Mouse (Mus musculus) embryonic facial prominence, embryonic 14.5 days (tissue): Measurements from ENCODE around the gene Xntrpc. TPM values are rescaled to one million over a fixed set of nuclear protein-coding genes. Genes with fewer than 3 reads are reported as not detected.

ENCODE experiments used
- ATAC-seq: fragments of 200-750 bp; cut with Nextera tagmentation; 2 replicates; pipeline ENCODE4 v1.8.0; 2017; ENCODE audit warnings: low read depth, moderate number of reproducible peaks, moderate TSS enrichment
- DNase-seq: peaks from one replicate; pipeline ENCODE4 v3.0.0-alpha.2; 2015; ENCODE audit warnings: low spot score
- H3K27ac ChIP-seq: fragments of 300-500 bp; sonication (generic); replicated peaks from 2 replicates; pipeline ENCODE4 v1.5.1; 2014; ENCODE audit warnings: low read depth, mild to moderate bottlenecking, low read length, moderate library complexity
- H3K27me3 ChIP-seq: fragments of 300-500 bp; sonication (generic); replicated peaks from 2 replicates; pipeline ENCODE4 v1.6.1; 2014; ENCODE audit warnings: low read length; ENCODE audit not compliant: control insufficient read depth, insufficient read depth
- H3K36me3 ChIP-seq: fragments of 300-500 bp; sonication (generic); 2 replicates; pipeline ENCODE4 v1.6.1; 2014; ENCODE audit warnings: low read length, mixed read lengths; ENCODE audit not compliant: control insufficient read depth, insufficient read depth
- H3K4me1 ChIP-seq: fragments of 300-500 bp; sonication (generic); 2 replicates; pipeline ENCODE4 v1.6.1; 2014; ENCODE audit warnings: antibody characterized with exemption, low read length; ENCODE audit not compliant: control insufficient read depth, insufficient read depth
- H3K4me2 ChIP-seq: fragments of 300-500 bp; sonication (generic); 2 replicates; pipeline ENCODE4 v1.6.1; 2014; ENCODE audit warnings: low read depth, mild to moderate bottlenecking, low read length, moderate library complexity, mixed read lengths
- H3K4me3 ChIP-seq: fragments of 300-500 bp; sonication (generic); 2 replicates; pipeline ENCODE4 v1.5.1; 2014; ENCODE audit warnings: low read depth, mild to moderate bottlenecking, low read length
- H3K9ac ChIP-seq: fragments of 300-500 bp; sonication (generic); 2 replicates; pipeline ENCODE4 v1.6.1; 2014; ENCODE audit warnings: low read depth, mild to moderate bottlenecking, low read length, moderate library complexity, mixed read lengths
- H3K9me3 ChIP-seq: fragments of 300-500 bp; sonication (generic); 2 replicates; pipeline ENCODE4 v1.6.1; 2016; ENCODE audit warnings: low read length; ENCODE audit not compliant: control insufficient read depth
- WGBS: fragments of 180-500 bp; shearing (Covaris S2); extraction: QIAGEN DNeasy Blood & Tissue Kit; methylation state at CpG from one replicate; pipeline ENCODE4 v1.1.7; 2014; 5-methylcytosine and 5-hydroxymethylcytosine counted together
- polyA plus RNA-seq: library from polyadenylated mRNA; unstranded; fragments of >200 nt; fragmentation: Nextera tagmentation; extraction: Ambion mirVana; gene quantifications from 2 replicates; pipeline ENCODE4 v1.2.1, GENCODE M21; 2014

The Xntrpc gene
- polyA plus RNA-seq, 1 experiment from 2014 or later, result 0.84 TPM

DNA sequence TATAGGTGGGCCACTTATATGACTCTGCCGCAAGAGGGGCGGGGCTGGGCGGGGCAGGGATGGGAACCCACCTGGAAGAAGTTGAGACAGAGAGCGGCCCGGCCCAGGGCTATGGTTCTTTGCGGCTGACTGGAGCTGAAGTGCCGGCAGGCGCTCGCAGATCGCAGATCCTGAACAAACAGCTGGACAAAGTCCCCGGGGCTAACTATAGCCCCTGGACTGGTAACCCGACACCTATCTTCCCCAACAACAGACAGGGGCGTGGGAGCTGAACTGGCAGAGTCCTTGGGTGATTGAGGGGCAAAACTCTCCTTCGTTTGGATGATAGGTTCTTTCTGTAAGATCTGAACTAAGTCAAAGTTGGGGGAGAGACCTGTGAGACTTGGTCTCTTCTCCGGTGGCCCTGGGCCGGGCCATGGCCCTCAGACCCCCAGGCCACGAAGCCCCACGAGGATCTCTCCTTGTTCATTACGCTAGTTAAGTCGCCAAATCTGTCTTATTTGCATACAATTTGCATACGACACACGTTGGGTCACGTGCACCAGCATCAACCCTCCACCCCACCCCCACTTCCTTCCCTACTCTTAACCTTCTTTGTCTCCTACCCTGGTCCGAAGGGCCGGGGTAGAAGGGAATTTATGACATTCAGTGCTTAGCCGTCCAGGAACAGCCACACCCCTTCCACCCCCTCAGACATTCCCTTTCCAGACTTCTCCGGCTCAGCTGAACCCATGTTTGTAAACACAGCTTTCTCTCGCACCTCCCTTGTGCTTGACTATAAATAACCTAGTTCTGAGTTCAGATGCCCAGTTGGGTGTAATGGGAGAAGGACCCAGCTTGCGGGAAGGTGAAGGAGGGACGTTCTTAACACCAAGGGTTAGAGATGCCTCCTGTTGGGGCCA is 34.5 kb downstream of the Xntrpc start:
- peak; percentile 55 for ATAC-seq
- H3K4me1 ChIP-seq, result peaks cover 8% of the 10 kb centered on the region
- peak overlapping the region; percentile 31 for H3K4me3 ChIP-seq
- 0 out of 2 replicates have a peak, but pooled peaks cover 6% of the 10 kb centered on the region for H3K36me3 ChIP-seq
- H3K27me3 ChIP-seq, result no peaks in the 10 kb centered on the region
- H3K27ac ChIP-seq, result no peak overlapping the region
- H3K9ac ChIP-seq, result peak overlapping the region; percentile 46
- 6% methylated on average over 30 of the region's 30 CpGs for WGBS
- peak overlapping the region; percentile 55 for H3K4me2 ChIP-seq
- H3K9me3 ChIP-seq, result no peaks in the 10 kb centered on the region
- peak; percentile 60 for DNase-seq

DNA sequence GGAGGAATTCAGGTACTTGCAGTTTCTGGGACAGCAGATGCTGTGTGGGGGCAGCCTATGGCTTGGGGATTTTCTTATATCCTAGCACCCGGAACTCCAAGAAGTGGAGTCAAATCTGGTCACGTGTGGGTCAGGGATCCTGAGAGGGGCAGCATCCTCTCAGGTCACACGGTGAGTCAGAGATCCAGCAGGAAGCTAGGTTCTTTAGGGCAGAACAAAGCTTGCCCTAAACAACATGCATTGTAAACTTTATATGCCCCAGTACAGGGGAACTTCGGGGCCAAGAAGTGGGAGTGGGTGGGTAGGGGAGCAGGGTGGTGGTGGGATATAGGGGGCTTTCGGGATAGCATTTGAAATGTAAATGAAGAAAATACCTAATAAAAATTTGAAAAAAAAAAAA is 35.4 kb downstream of the Xntrpc start:
- no peak for DNase-seq
- 61% methylated on average over 5 of the region's 5 CpGs for WGBS
- no peak overlapping the region for H3K27ac ChIP-seq
- H3K9me3 ChIP-seq, result no peaks in the 10 kb centered on the region
- no peak for ATAC-seq
- peaks cover 8% of the 10 kb centered on the region for H3K4me1 ChIP-seq
- H3K9ac ChIP-seq, result no peak overlapping the region
- H3K4me3 ChIP-seq, result no peak overlapping the region
- no peaks in the 10 kb centered on the region for H3K27me3 ChIP-seq
- H3K4me2 ChIP-seq, result no peak overlapping the region
- H3K36me3 ChIP-seq, result 0 out of 2 replicates have a peak, but pooled peaks cover 3% of the 10 kb centered on the region

DNA sequence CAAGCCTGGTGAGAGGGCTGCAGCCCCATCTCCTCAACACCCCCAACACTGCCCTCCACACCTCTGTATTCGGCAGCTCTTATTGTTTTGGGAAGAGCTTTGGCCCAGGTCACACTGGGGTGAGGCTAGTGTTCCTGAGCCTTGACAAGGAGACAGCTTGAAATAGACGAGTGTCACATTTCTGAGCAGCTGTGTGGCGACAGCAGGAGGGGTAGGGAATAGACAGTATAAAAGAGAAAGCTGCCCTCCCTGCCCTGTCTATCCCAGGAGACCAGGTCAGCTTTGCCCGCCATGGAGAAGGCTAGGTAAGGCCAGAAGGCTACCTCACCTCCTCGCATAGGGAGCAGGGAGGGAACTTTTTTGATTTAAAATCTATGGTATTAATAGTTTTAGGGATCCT is 36.0 kb downstream of the Xntrpc start, which contains the start of gene Art1:
Art1 (plus strand) TSS at position 257 of the 400 bp plus-strand sequence.
- peak; percentile 23 for DNase-seq
- Histone ChIP-seq H3K9me3 (no peaks in the 10 kb centered on the region), H3K9ac (no peak within 1 kb of the TSS), H3K36me3 (no peaks in the 10 kb centered on the region), H3K27me3 (no peaks in the 10 kb centered on the region), H3K4me2 (peak within 1 kb of the TSS; percentile 55; the same call in 1 of the 2 replicates), H3K4me1 (peaks cover 8% of the 10 kb centered on the region), H3K27ac (no peak within 1 kb of the TSS), H3K4me3 (no peak within 1 kb of the TSS)
- 42% methylated on average over 5 of the region's 5 CpGs for WGBS
- peak; percentile 12; the same call in 1 of the 2 replicates for ATAC-seq

DNA sequence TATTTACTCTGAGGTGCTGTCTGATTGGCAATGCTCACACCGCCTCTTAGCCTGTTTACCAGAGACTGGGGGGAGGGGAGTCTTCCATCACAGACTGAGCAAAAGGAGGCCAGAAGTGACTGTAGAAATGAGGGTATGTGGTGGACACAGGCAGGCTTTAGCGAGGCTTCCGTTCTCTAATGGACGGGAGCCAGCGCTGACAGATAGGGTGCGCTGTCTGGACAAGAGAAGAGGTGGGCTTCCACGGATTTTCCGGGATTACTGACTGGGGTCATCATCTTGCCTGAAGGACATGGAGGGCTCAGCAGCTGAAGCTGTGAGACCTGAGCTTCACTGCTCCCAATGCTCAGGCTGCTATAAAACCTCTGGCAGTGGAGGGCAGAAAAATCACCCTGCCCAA is 36.7 kb downstream of the Xntrpc start:
- Histone ChIP-seq H3K36me3 (no peaks in the 10 kb centered on the region), H3K9me3 (no peaks in the 10 kb centered on the region), H3K4me3 (no peak overlapping the region), H3K27me3 (no peaks in the 10 kb centered on the region), H3K9ac (no peak overlapping the region), H3K4me1 (peaks cover 8% of the 10 kb centered on the region), H3K27ac (no peak overlapping the region), H3K4me2 (no peak overlapping the region)
- DNase-seq (no peak), ATAC-seq (no peak)
- WGBS, result 40% methylated on average over 8 of the region's 8 CpGs

DNA sequence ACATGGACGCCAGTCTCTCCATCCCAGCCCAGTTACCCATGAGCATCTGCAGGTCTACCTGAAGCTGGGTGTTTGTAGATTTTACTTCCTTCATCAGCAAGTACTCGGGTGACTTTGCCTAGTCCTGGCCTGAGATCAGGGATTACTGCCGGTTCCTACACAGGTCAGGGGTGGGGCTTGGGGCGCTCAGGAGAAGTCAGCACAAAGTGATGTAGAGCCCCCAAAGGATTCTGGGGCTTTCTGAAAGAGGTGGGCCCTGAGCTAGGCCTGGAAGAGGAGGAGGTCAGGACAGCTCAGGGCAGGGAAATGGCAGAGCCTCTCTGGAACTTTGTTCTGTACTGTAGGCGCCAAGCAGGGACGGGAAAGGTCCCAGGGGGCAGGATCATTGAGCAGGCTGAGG is 37.2 kb downstream of the Xntrpc start:
- DNase-seq (no peak), ATAC-seq (no peak; the same call in 1 of the 2 replicates)
- Histone ChIP-seq H3K9me3 (no peaks in the 10 kb centered on the region), H3K4me1 (peaks cover 8% of the 10 kb centered on the region), H3K27ac (no peak overlapping the region), H3K27me3 (no peaks in the 10 kb centered on the region), H3K9ac (no peak overlapping the region), H3K36me3 (no peaks in the 10 kb centered on the region), H3K4me3 (no peak overlapping the region), H3K4me2 (no peak overlapping the region)
- WGBS, result 42% methylated on average over 5 of the region's 6 CpGs

DNA sequence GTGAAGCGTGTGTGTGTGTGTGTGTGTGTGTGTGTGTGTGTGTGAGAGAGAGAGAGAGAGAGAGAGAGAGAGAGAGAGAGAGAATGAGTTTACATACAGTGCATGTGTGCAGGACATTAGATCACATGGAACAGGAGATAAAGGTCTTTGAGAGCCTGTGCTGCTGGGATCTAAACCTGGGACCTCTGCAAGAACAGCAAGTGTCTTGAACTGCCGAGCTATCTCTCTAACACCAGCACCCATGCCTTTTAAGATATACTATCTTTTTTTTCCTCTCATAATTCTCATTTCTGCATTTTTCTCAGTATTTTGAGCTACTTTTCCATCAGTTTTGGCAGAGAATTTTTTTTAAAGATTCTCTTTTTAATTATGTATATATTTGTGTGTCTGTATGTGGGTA is 38.0 kb downstream of the Xntrpc start:
- Histone ChIP-seq H3K4me2 (no peak overlapping the region), H3K9ac (no peak overlapping the region), H3K4me3 (no peak overlapping the region), H3K27me3 (no peaks in the 10 kb centered on the region), H3K27ac (no peak overlapping the region), H3K36me3 (no peaks in the 10 kb centered on the region), H3K4me1 (peaks cover 8% of the 10 kb centered on the region), H3K9me3 (no peaks in the 10 kb centered on the region)
- ATAC-seq (no peak), DNase-seq (no peak)
- WGBS, result 77% methylated on average over 2 of the region's 2 CpGs

DNA sequence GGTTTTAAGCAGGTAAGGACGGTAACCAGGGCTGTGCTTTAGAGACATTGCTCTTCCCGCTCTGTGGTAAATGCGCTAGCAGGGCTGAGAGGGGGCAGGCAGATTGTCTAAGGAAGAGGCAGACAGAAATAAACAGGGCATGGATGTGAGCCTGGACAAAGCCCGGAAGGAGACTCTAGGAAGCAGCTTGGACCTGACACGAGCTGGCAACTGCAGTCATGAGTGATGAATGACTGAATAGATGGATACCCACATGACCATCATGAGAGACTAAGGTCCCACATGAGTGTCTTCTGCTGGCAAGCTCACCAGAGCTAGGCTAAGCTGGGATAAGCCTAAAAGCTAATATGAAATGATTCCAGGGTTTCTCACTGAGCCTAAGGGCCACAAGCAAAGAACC is 38.6 kb downstream of the Xntrpc start:
- ATAC-seq (no peak), DNase-seq (no peak)
- Histone ChIP-seq H3K27ac (no peak overlapping the region), H3K4me3 (no peak overlapping the region), H3K9ac (no peak overlapping the region), H3K4me1 (peaks cover 8% of the 10 kb centered on the region), H3K27me3 (no peaks in the 10 kb centered on the region), H3K4me2 (no peak overlapping the region), H3K9me3 (no peaks in the 10 kb centered on the region), H3K36me3 (no peaks in the 10 kb centered on the region)
- 65% methylated on average over 5 of the region's 5 CpGs for WGBS

DNA sequence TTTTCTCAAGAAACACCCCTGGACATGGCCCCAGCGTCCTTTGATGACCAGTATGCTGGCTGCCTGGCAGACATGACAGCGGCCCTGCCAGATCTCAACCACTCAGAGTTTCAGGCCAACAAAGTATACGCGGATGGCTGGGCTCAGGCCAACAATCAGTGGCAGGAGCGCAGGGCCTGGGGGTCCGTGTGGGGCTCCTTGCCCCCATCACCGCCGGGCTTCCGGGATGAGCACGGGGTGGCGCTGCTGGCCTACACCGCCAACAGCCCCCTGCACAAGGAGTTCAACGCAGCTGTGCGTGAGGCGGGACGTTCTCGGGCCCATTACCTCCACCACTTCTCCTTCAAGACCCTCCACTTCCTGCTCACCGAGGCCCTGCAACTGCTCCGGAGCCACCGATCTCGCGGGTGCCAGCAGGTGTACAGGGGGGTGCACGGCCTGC is 41.2 kb downstream of the Xntrpc start:
- WGBS, result 22% methylated on average over 23 of the region's 23 CpGs
- Histone ChIP-seq H3K9me3 (no peaks in the 10 kb centered on the region), H3K4me3 (peak overlapping the region; percentile 26), H3K4me2 (peak overlapping the region; percentile 56), H3K9ac (peak overlapping the region; percentile 55), H3K4me1 (no peaks in the 10 kb centered on the region), H3K36me3 (no peaks in the 10 kb centered on the region), H3K27ac (no peak overlapping the region), H3K27me3 (no peaks in the 10 kb centered on the region)
- no peak for ATAC-seq
- DNase-seq, result no peak
